Mouse (Mus musculus) stomach, embryonic 15.5 days (tissue): Measurements from ENCODE around the gene Olfr458. TPM values are rescaled to one million over a fixed set of nuclear protein-coding genes. Genes with fewer than 3 reads are reported as not detected.
"Not testable (repeated sequence)": the region's sequence is repeated elsewhere in the genome, so short reads cannot be mapped to it uniquely, and the experiment has no call there.

ENCODE experiments used
- ATAC-seq: fragments of 200-750 bp; cut with Nextera tagmentation; 2 replicates; pipeline ENCODE4 v1.8.0; 2017; ENCODE audit warnings: low read depth, moderate number of reproducible peaks, moderate TSS enrichment; ENCODE audit not compliant: insufficient read depth, low FRiP score
- H3K27ac ChIP-seq: fragments of 300-500 bp; sonication (generic); 2 replicates; pipeline ENCODE4 v1.5.1; 2015; ENCODE audit warnings: mild to moderate bottlenecking, inconsistent platforms
- H3K27me3 ChIP-seq: fragments of 300-500 bp; sonication (generic); replicated peaks from 2 replicates; pipeline ENCODE4 v1.6.1; 2015; ENCODE audit warnings: inconsistent platforms
- H3K36me3 ChIP-seq: fragments of 300-500 bp; sonication (generic); 2 replicates; pipeline ENCODE4 v1.6.1; 2015; ENCODE audit warnings: inconsistent platforms
- H3K4me1 ChIP-seq: fragments of 300-500 bp; sonication (generic); 2 replicates; pipeline ENCODE4 v1.6.1; 2015; ENCODE audit warnings: inconsistent platforms
- H3K4me2 ChIP-seq: fragments of 300-500 bp; sonication (generic); 2 replicates; pipeline ENCODE4 v1.6.1; 2015; ENCODE audit warnings: mild to moderate bottlenecking, inconsistent platforms
- H3K4me3 ChIP-seq: fragments of 300-500 bp; sonication (generic); replicated peaks from 2 replicates; pipeline ENCODE4 v1.5.1; 2015; ENCODE audit warnings: inconsistent platforms
- H3K9ac ChIP-seq: fragments of 300-500 bp; sonication (generic); 2 replicates; pipeline ENCODE4 v1.6.1; 2015; ENCODE audit warnings: inconsistent platforms
- H3K9me3 ChIP-seq: fragments of 300-500 bp; sonication (generic); 2 replicates; pipeline ENCODE4 v1.6.1; 2016; ENCODE audit warnings: inconsistent platforms
- WGBS: fragments of 180-500 bp; shearing (Covaris S2); methylation state at CpG from one replicate; pipeline ENCODE4 v1.1.7; 2015; 5-methylcytosine and 5-hydroxymethylcytosine counted together
- polyA plus RNA-seq: library from polyadenylated mRNA; unstranded; fragments of >200 nt; fragmentation: Nextera tagmentation; extraction: Ambion mirVana; gene quantifications from 2 replicates; pipeline ENCODE4 v1.2.1, GENCODE M21; 2015

Olfr458 gene
- polyA plus RNA-seq = not detected in 2 replicates

DNA sequence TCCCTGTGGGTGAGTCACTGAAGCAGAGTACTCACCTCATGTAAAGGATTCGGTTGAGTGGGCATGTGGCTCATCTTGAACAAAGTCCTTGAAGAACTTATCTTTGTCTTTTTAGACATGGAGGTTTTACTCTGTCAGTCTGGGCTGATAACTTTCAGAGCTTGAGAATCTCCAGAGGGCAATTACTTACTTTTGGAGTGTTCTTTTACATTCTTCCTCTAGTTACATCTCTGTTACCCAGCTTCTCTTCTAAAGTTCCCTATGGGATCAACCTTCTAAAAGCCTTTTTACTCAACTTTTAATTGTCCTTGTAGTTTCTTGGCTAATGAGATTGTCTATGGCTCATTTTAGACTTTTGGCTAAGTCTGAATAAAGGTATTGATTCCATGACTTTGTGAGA, at the start of gene Olfr458:
Gene Olfr458, minus strand, starts transcription at position 101 of the 400 bp plus-strand sequence.
- no peaks in the 10 kb centered on the region for H3K36me3 ChIP-seq

DNA sequence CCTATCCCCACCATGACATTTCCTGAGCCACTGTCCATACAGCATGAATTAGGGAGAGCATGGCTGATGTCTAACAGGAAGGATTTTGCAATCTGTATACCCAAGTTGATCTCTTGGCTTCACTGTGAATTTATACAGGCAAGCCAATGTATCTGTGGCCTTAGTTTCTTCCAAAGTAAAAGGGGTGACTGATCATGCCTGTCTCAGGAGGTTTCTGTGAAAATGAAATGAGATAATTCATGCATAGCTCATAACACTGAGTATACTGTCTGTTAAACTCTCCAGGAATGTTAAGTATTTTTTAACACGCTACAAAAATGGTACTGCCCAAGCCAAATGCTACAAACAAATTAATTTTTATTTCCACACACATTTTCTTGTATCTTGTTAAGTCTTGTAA, 48.5 kb upstream of the Olfr458 start:
- H3K9ac ChIP-seq = no peak overlapping the region
- no peaks in the 10 kb centered on the region for H3K4me1 ChIP-seq
- H3K36me3 ChIP-seq = no peaks in the 10 kb centered on the region
- no peak overlapping the region for H3K4me3 ChIP-seq
- ATAC-seq = no peak
- no peaks in the 10 kb centered on the region for H3K9me3 ChIP-seq
- H3K27ac ChIP-seq = no peak overlapping the region
- no peak overlapping the region for H3K4me2 ChIP-seq
- 58% methylated on average over 1 of the region's 1 CpGs for WGBS
- no peaks in the 10 kb centered on the region for H3K27me3 ChIP-seq

More for the DNA sequence above, at the start of gene Olfr458:
- Histone ChIP-seq H3K4me3 (no peak within 1 kb of the TSS), H3K9ac (no peak within 1 kb of the TSS), H3K4me1 (no peaks in the 10 kb centered on the region), H3K27ac (no peak within 1 kb of the TSS), H3K27me3 (no peaks in the 10 kb centered on the region), H3K9me3 (no peaks in the 10 kb centered on the region), H3K4me2 (no peak within 1 kb of the TSS)
- no peak for ATAC-seq
- 82% methylated on average over 1 of the region's 1 CpGs for WGBS

DNA sequence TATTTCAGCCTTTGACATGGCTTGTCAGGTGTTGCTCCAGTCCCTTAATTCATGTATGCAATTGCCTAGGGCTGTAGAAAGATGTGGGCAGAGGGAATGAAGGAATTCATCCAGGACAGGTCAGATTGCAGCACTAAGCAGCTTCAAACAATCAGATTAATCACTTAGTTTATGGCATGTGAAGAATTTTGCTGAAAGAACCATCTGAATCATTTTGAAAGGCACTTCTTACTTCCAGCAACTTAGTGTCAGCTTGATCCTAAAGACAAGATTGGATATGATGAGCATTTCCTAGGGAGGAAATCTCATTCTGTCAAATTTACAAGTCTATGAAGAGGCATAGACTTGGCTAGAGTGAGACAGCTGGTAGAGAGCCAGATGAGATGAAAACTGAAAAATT, 44.3 kb upstream of the Olfr458 start:
- H3K4me1 ChIP-seq = no peaks in the 10 kb centered on the region
- no peaks in the 10 kb centered on the region for H3K36me3 ChIP-seq
- ATAC-seq = no peak
- H3K4me2 ChIP-seq = no peak overlapping the region
- H3K27ac ChIP-seq = no peak overlapping the region
- no peak overlapping the region for H3K4me3 ChIP-seq
- no peaks in the 10 kb centered on the region for H3K9me3 ChIP-seq
- no peak overlapping the region for H3K9ac ChIP-seq
- H3K27me3 ChIP-seq = no peaks in the 10 kb centered on the region

DNA sequence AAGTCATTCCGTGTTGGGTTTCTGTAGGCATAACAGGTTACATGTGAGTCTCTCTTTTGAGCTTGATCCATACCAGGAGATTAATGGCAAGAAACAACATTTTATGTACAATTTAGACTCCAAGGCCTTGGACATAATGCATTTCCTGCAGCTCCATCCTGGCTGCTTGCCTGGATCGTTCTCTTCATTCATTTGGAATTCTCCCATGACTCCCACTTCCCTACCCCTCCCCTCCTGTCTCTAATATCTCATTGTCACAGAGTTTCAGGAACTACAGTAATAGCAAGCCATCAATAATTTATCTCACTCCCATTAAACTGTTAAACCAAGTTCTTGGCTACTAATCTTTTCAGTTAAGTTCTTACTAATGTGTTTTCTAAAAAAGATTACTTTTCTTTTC, 38.5 kb upstream of the Olfr458 start:
- ATAC-seq = no peak
- Histone ChIP-seq H3K9me3 (no peaks in the 10 kb centered on the region), H3K4me2 (no peak overlapping the region), H3K4me1 (no peaks in the 10 kb centered on the region), H3K9ac (no peak overlapping the region), H3K36me3 (no peaks in the 10 kb centered on the region), H3K4me3 (no peak overlapping the region), H3K27me3 (no peaks in the 10 kb centered on the region), H3K27ac (no peak overlapping the region)
- 46% methylated on average over 2 of the region's 2 CpGs for WGBS

DNA sequence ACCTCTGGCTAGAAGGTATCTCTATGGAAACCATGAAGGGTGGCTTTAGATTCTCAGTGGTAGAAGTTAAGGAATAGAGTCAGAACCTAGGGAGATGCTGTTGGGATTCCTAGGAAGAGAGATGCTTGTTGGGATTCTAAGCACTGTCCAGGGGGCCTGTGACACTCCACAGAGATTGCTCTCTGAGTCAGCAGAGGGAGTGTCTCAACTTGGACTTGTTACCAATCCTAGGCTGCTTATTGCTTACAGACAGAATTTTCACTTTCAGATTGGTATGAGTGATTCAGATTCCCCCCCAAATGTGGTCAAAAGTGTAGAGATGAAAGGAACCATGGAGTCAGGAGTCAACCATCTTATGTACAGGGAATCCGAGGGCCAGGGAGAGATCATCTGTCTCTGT, 24.7 kb upstream of the Olfr458 start:
- no peaks in the 10 kb centered on the region for H3K36me3 ChIP-seq
- H3K4me1 ChIP-seq = no peaks in the 10 kb centered on the region
- no peak overlapping the region for H3K27ac ChIP-seq
- H3K4me2 ChIP-seq = no peak overlapping the region
- H3K4me3 ChIP-seq = no peak overlapping the region
- ATAC-seq = no peak
- no peaks in the 10 kb centered on the region for H3K27me3 ChIP-seq
- H3K9ac ChIP-seq = no peak overlapping the region
- H3K9me3 ChIP-seq = no peaks in the 10 kb centered on the region
- WGBS = 54% methylated on average over 1 of the region's 1 CpGs

DNA sequence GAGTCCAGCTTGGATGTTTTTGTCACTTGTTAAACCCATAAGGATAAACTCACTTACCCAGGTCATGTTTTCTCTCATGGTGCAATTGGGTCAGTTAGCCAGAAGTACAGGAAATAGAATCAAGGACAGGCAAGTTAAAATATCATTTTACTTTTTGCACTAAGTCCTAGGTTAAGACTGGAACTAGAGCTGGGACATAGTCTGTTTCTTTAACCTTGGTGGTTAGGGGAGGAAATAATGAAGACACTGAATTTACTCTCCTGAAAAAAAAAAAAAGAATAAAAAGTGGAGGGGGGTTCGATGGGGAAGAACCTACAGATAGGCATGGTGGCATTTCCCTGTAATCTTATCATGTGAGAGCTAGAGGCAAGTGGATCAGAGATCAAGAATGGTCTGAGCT, 22.1 kb upstream of the Olfr458 start, which contains the start of gene Olfr456:
Gene Olfr456, minus strand, starts transcription at position 101 of the 400 bp plus-strand sequence.
- Histone ChIP-seq H3K9ac (no peak within 1 kb of the TSS), H3K4me3 (no peak within 1 kb of the TSS), H3K9me3 (no peaks in the 10 kb centered on the region), H3K36me3 (no peaks in the 10 kb centered on the region), H3K4me1 (no peaks in the 10 kb centered on the region), H3K27ac (no peak within 1 kb of the TSS), H3K4me2 (no peak within 1 kb of the TSS), H3K27me3 (no peaks in the 10 kb centered on the region)
- ATAC-seq = no peak
- 88% methylated on average over 1 of the region's 1 CpGs for WGBS

DNA sequence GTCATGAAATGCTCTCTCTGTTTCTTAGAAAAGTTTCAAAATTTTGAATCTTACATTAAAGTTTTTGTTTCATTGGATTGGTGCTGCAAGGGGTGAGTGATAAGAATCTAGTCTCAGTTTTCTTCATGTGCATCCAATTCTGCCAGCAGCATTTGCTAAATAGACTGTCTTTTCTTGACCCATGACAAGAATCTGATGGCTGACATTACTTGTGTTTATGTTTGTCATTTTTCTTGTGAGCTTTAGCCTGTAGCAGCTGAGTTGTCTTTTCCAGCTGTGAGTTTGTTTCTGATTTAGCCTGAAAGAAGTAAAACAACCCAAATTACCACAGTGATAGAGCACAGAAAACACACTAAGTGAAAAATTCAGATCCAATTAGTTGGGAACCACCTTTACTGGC, 19.6 kb upstream of the Olfr458 start:
- Histone ChIP-seq H3K9me3 (no peaks in the 10 kb centered on the region), H3K4me2 (no peak overlapping the region), H3K27ac (no peak overlapping the region), H3K9ac (no peak overlapping the region), H3K36me3 (no peaks in the 10 kb centered on the region), H3K4me1 (no peaks in the 10 kb centered on the region), H3K4me3 (no peak overlapping the region), H3K27me3 (no peaks in the 10 kb centered on the region)
- no peak for ATAC-seq

DNA sequence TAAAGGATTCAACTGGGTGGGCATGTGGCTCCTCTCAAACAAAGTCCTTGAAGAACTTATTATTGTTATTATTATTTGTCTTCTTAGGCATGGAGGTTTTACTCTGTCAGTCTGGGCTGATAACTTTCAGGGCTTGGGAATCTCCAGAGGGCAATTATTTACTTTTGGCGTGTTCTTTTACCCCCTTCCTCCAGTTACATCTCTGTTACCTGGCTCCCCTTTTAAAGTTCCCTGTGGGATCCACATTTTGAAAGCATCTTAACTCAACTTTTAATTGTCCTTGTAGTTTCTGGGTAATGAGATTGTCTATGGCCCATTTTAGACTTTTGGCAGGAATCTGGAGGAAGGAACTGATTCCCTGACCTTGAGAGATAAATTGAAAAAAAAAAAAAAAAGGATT, 11.2 kb upstream of the Olfr458 start, which contains the start of gene Olfr457:
Gene Olfr457, minus strand, starts transcription at position 101 of the 400 bp plus-strand sequence.
- no peaks in the 10 kb centered on the region for H3K27me3 ChIP-seq
- ATAC-seq = no peak

DNA sequence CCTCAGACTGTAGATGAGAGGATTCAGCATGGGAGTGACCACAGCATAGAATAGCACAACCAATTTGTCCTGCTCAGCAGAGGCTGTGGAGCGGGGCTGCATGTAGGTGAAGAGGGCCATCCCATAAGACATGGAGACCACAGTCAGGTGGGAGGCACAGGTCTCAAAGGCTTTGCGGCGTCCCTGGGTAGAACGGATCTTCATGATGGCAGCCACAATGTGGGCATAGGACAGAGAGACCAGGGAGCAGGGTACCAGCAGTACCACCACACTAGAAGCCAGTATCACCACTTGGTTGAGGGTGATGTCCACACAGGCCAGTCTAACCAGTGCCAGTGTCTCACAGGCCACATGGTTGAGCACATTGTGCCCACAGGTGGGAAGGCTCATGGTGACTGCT, 6.3 kb upstream of the Olfr458 start:
- H3K4me3 ChIP-seq, H3K27me3 ChIP-seq, H3K9me3 ChIP-seq, H3K9ac ChIP-seq, H3K27ac ChIP-seq, H3K4me1 ChIP-seq, H3K36me3 ChIP-seq, H3K4me2 ChIP-seq, ATAC-seq: not testable (repeated sequence)
- WGBS = 95% methylated on average over 4 of the region's 4 CpGs

More for the DNA sequence above, 11.2 kb upstream of the Olfr458 start, which contains the start of gene Olfr457:
- no peaks in the 10 kb centered on the region for H3K9me3 ChIP-seq
- H3K4me2 ChIP-seq = no peak within 1 kb of the TSS
- no peak within 1 kb of the TSS for H3K27ac ChIP-seq
- H3K36me3 ChIP-seq = no peaks in the 10 kb centered on the region
- H3K4me3 ChIP-seq = no peak within 1 kb of the TSS
- no peaks in the 10 kb centered on the region for H3K4me1 ChIP-seq
- no peak within 1 kb of the TSS for H3K9ac ChIP-seq
- 62% methylated on average over 1 of the region's 1 CpGs for WGBS

DNA sequence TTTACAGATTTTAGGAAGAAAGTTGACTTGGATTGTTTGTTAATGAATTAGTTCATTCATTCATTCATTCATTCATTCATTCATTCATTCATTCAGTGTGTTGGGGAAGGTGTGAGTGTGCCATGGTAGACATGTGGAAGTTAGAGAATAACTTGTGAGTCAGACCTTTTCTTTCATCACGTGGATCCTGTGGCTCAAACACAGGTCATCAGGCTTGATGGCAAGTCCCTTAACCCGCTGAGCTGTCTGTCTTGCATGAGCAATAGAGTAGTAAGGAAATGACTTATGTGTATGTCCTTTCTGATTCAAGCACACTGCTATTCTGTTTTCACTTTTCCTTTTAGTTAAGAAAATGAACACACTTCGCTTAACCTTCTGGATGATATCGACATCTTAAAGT, 5.5 kb upstream of the Olfr458 start:
- Histone ChIP-seq H3K36me3 (no peaks in the 10 kb centered on the region), H3K27me3 (no peaks in the 10 kb centered on the region), H3K27ac (no peak overlapping the region), H3K4me1 (no peaks in the 10 kb centered on the region), H3K9me3 (no peaks in the 10 kb centered on the region), H3K4me3 (no peak overlapping the region), H3K4me2 (no peak overlapping the region), H3K9ac (no peak overlapping the region)
- no peak for ATAC-seq
- WGBS = 86% methylated on average over 4 of the region's 4 CpGs

DNA sequence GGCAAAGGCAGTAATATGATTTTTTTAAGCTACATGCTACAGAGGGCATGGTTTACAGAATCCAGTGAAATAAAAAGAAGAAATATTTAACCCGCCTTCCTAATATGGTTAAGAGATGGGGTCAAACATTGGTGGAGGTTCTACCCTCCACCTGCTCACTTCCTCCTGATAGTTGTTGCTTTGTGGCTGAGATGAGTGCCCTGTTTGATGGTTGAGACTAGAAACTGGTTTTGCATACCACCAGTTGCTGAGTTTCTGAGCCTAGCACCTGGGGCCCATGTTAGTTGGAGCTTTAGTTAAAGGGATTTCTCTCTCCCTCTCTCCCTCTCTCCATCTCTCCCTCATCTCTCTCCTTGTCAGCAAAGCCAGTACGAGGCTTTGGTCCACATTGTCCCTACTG, 17.6 kb downstream of the Olfr458 start:
- no peak overlapping the region for H3K4me3 ChIP-seq
- no peaks in the 10 kb centered on the region for H3K36me3 ChIP-seq
- H3K9me3 ChIP-seq = no peaks in the 10 kb centered on the region
- no peaks in the 10 kb centered on the region for H3K27me3 ChIP-seq
- H3K9ac ChIP-seq = no peak overlapping the region
- no peaks in the 10 kb centered on the region for H3K4me1 ChIP-seq
- H3K4me2 ChIP-seq = no peak overlapping the region
- H3K27ac ChIP-seq = no peak overlapping the region
- 70% methylated on average over 2 of the region's 2 CpGs for WGBS
- ATAC-seq = no peak

DNA sequence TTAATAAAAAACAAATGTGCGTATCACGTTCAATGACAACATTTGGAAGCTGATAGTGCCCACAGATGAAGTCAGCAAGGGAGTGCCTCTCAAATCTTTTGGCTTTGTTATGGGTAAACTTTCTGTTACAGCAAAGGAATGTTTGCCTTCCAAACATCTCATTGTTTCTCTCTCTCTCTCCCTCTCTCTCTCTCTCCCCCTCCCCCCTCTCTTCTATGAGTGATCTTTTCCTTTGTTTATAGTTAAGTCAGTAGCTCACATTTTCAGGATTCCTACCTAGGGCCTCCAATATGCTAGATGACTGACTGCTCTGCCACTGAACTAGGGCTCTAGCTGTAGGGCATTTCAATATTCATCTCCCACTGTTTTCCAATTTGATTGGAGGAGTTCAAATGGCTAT, 20.5 kb downstream of the Olfr458 start:
- no peak for ATAC-seq
- WGBS = 41% methylated on average over 2 of the region's 2 CpGs
- no peak overlapping the region for H3K4me3 ChIP-seq
- H3K4me2 ChIP-seq = no peak overlapping the region
- no peaks in the 10 kb centered on the region for H3K27me3 ChIP-seq
- H3K9ac ChIP-seq = no peak overlapping the region
- no peaks in the 10 kb centered on the region for H3K36me3 ChIP-seq
- H3K9me3 ChIP-seq = no peaks in the 10 kb centered on the region
- H3K27ac ChIP-seq = no peak overlapping the region
- H3K4me1 ChIP-seq = no peaks in the 10 kb centered on the region

DNA sequence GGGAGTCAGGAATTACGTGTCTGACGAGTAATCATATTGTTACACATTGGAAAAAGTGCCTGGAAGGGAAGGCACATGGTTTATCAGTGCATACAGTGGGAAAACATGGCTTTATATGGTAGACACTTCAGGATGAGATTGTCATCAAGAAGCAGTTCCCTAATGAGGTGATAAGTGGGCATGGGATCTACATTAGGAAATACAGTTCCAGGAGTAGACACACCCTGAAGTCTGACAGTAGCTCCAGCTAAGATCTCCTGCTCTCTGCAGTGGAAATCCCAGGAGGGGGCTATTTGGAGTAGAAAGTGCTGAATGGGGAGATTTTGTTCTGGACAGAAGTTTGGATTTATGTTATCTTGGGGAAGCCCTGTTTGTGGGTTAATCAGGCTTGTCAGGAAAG, 23.6 kb downstream of the Olfr458 start:
- no peaks in the 10 kb centered on the region for H3K4me1 ChIP-seq
- H3K27me3 ChIP-seq = no peaks in the 10 kb centered on the region
- 68% methylated on average over 2 of the region's 2 CpGs for WGBS
- no peak for ATAC-seq
- H3K27ac ChIP-seq = no peak overlapping the region
- H3K9ac ChIP-seq = no peak overlapping the region
- no peaks in the 10 kb centered on the region for H3K9me3 ChIP-seq
- H3K4me3 ChIP-seq = no peak overlapping the region
- H3K4me2 ChIP-seq = no peak overlapping the region
- no peaks in the 10 kb centered on the region for H3K36me3 ChIP-seq
